Mouse (Mus musculus) intestine, embryonic 15.5 days (tissue): ENCODE measurements around the gene Slc25a27. TPM values are rescaled to one million over a fixed set of nuclear protein-coding genes. Genes with fewer than 3 reads are reported as not detected.

ENCODE experiments used
- ATAC-seq: fragments of 200-750 bp; cut with Nextera tagmentation; 2 replicates; pipeline ENCODE4 v1.8.0; 2017; ENCODE audit warnings: moderate TSS enrichment, moderate library complexity
- H3K27ac ChIP-seq: fragments of 300-500 bp; sonication (generic); 2 replicates; pipeline ENCODE4 v1.5.1; 2015; ENCODE audit warnings: mild to moderate bottlenecking, inconsistent platforms
- H3K27me3 ChIP-seq: fragments of 300-500 bp; sonication (generic); replicated peaks from 2 replicates; pipeline ENCODE4 v1.6.1; 2015; ENCODE audit warnings: inconsistent platforms
- H3K36me3 ChIP-seq: fragments of 300-500 bp; sonication (generic); 2 replicates; pipeline ENCODE4 v1.6.1; 2015; ENCODE audit warnings: inconsistent platforms
- H3K4me1 ChIP-seq: fragments of 300-500 bp; sonication (generic); replicated peaks from 2 replicates; pipeline ENCODE4 v1.6.1; 2015; ENCODE audit warnings: inconsistent platforms
- H3K4me2 ChIP-seq: fragments of 300-500 bp; sonication (generic); replicated peaks from 2 replicates; pipeline ENCODE4 v1.6.1; 2015; ENCODE audit warnings: mild to moderate bottlenecking, inconsistent platforms
- H3K4me3 ChIP-seq: fragments of 300-500 bp; sonication (generic); replicated peaks from 2 replicates; pipeline ENCODE4 v1.5.1; 2015; ENCODE audit warnings: inconsistent platforms
- H3K9ac ChIP-seq: fragments of 300-500 bp; sonication (generic); 2 replicates; pipeline ENCODE4 v1.6.1; 2015; ENCODE audit warnings: inconsistent platforms
- H3K9me3 ChIP-seq: fragments of 300-500 bp; sonication (generic); 2 replicates; pipeline ENCODE4 v1.6.1; 2016; ENCODE audit warnings: inconsistent platforms
- WGBS: fragments of 180-500 bp; shearing (Covaris S2); methylation state at CpG from one replicate; pipeline ENCODE4 v1.1.7; 2015; 5-methylcytosine and 5-hydroxymethylcytosine counted together
- polyA plus RNA-seq: library from polyadenylated mRNA; unstranded; fragments of >200 nt; fragmentation: Nextera tagmentation; extraction: Ambion mirVana; gene quantifications from 2 replicates; pipeline ENCODE4 v1.2.1, GENCODE M21; 2015

The Slc25a27 gene
- polyA plus RNA-seq, 1 experiment from 2014 or later, result 12.1 TPM

DNA sequence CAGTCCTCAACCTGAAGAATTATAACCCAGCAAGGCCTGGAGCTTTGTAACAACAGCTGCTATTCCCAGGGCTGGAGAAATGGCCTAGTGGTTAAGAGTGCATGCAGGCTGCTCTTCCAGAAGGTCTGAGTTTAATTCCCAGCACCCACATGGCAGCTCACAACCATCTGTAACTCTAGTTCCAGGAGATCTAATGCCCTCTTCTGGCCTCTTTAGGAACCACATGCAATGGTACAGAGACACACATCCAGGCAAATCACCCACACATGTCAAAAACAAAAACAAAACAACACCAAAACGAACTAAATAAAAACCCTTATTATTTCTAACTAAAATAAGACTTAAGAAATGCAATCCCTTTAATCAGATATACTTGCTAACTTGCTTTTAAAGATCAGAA is 26.2 kb downstream of the Slc25a27 start:
- H3K4me1 ChIP-seq, result no peaks in the 10 kb centered on the region
- no peaks in the 10 kb centered on the region for H3K36me3 ChIP-seq
- no peaks in the 10 kb centered on the region for H3K27me3 ChIP-seq
- no peak overlapping the region for H3K4me3 ChIP-seq
- no peak overlapping the region for H3K4me2 ChIP-seq
- H3K9me3 ChIP-seq, result no peaks in the 10 kb centered on the region
- H3K9ac ChIP-seq, result no peak overlapping the region
- no peak overlapping the region for H3K27ac ChIP-seq
- 84% methylated on average over 1 of the region's 1 CpGs for WGBS
- no peak for ATAC-seq

DNA sequence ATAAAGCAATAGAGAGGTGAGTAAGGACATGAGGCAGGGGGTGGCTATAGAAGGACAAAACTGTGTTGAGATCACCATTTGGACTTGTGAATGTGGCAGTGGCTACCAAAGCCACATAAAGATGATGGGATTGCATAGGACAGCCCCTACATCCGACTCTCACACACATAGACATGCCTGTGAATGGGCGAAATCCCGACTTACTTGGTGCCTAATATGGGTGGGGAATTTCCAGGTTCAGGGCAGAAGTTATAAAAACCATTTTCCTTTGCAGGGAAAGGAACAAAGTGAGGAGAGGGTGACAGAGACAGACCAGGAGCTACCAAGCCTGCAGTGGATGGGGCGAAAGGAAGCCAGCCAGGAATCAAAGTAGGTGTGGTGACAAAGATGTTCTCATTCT is 29.9 kb downstream of the Slc25a27 start:
- Histone ChIP-seq H3K4me1 (no peaks in the 10 kb centered on the region), H3K4me2 (no peak overlapping the region), H3K36me3 (no peaks in the 10 kb centered on the region), H3K9me3 (no peaks in the 10 kb centered on the region), H3K27me3 (no peaks in the 10 kb centered on the region), H3K4me3 (no peak overlapping the region), H3K9ac (no peak overlapping the region), H3K27ac (no peak overlapping the region)
- WGBS, result 93% methylated on average over 4 of the region's 4 CpGs
- ATAC-seq, result no peak

DNA sequence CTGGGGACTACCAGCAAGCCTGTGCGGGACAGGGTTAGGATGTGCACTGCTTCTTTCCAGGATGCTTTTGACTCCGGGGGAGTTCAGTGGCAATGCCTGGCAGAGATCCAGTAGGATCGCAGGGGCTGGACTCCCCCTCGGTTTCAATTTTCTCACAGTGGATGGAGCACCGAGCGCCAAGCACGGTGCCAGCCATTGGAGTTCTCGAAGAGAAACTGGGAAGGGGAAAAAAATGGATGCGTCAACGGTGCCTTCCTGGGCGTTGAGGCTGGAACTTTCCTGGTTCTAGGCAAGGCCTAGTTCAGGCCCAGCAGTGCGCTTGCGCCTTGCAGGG is 36.6 kb downstream of the Slc25a27 start:
- Histone ChIP-seq H3K27me3 (peaks cover 34% of the 10 kb centered on the region), H3K4me3 (peak overlapping the region; percentile 41), H3K9me3 (no peaks in the 10 kb centered on the region), H3K4me2 (peak overlapping the region; percentile 88), H3K36me3 (no peaks in the 10 kb centered on the region), H3K9ac (no peak overlapping the region), H3K4me1 (peaks cover 11% of the 10 kb centered on the region), H3K27ac (no peak overlapping the region)
- 56% methylated on average over 13 of the region's 13 CpGs for WGBS
- ATAC-seq, result peak; percentile 49; the same call in 1 of the 2 replicates

DNA sequence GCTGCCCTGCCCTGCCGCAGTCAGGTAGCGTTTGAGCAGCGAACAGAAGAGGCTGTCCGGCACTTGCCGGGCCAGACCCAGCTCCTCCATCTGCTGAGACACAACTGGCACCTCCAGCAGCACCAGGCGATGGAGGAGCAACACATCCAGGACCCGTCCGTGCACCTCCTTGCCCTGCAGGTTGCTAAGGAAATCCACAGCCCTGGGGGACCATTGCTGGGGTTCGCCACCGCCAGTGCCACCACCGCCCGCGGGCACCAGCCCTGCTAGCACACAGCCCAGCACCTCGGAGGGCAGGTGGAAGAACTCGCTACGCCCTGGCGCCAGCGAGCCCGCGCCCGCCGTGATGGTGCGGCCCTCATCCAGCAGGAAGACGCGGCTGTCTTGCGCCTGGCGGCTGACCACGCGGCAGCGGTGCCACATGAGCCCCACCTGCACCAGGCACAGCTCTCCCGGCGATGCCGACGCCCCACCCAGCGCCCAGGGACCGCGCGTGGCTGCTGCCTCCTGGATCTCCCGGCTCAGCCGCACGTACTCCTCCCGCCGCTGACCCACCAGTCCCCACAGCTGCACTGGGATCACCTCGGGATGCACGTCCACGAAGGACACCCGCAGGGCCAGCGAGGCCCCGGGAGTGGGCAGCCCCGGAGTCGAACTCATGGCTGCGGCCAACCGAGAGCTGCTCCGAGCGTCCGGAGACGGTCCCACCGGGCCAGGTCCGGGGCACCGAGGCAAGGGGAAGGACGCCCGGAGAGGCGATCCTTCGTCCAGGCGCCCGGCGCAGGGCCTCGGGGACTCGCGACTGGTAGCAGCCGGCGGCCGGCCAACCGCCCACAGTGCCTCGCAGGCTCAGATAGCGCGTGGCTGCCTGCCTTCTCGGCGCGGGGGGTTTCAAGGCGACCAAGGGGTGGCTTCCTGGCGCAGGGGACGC is 37.3 kb downstream of the Slc25a27 start, which contains the start of gene Tdrd6:
Gene Tdrd6 (minus strand): TSS at position 804 of the 931 bp plus-strand sequence.
- Histone ChIP-seq H3K4me1 (peaks cover 11% of the 10 kb centered on the region), H3K9ac (peak within 1 kb of the TSS; percentile 26; the same call in 1 of the 2 replicates), H3K36me3 (no peaks in the 10 kb centered on the region), H3K27ac (no peak within 1 kb of the TSS), H3K4me2 (peak within 1 kb of the TSS; percentile 88), H3K9me3 (no peaks in the 10 kb centered on the region), H3K4me3 (peak within 1 kb of the TSS; percentile 41), H3K27me3 (peaks cover 34% of the 10 kb centered on the region)
- 4% methylated on average over 82 of the region's 83 CpGs for WGBS
- ATAC-seq, result peak; percentile 70

DNA sequence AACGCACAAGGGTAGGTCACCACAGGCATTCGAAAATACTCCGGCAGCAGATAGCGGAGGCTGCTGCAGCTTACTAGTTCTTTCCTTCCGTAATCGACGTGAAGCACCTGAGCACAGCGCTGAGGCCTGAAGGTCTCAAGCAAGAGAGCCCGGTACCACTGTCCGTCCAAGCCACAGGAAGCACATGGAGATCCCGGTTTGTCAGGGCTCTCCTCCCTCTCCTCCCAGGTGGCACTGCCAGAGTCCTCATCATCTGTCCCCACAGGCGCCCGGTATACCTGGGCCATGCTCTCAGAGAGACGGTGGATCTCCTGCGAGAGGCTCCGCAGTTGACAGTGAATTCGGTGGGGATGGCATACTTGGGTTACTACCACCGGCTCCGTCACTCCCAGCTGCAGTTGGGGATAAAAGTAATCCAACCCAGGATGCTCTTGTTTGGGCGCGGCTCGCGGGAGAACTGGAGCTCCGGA is 38.0 kb downstream of the Slc25a27 start:
- H3K9me3 ChIP-seq, result no peaks in the 10 kb centered on the region
- 19% methylated on average over 24 of the region's 24 CpGs for WGBS
- peak overlapping the region; percentile 88 for H3K4me2 ChIP-seq
- peaks cover 11% of the 10 kb centered on the region for H3K4me1 ChIP-seq
- no peak overlapping the region for H3K9ac ChIP-seq
- peaks cover 34% of the 10 kb centered on the region for H3K27me3 ChIP-seq
- no peak overlapping the region for H3K27ac ChIP-seq
- peak; percentile 34; the same call in 1 of the 2 replicates for ATAC-seq
- H3K36me3 ChIP-seq, result no peaks in the 10 kb centered on the region
- H3K4me3 ChIP-seq, result peak overlapping the region; percentile 41

GRCm38 (mm10) chr17:43628246-43628645 is 38.8 kb downstream of the Slc25a27 start:
- no peak overlapping the region for H3K4me3 ChIP-seq
- H3K27me3 ChIP-seq, result peaks cover 34% of the 10 kb centered on the region
- H3K36me3 ChIP-seq, result no peaks in the 10 kb centered on the region
- 92% methylated on average over 10 of the region's 10 CpGs for WGBS
- H3K4me1 ChIP-seq, result peaks cover 11% of the 10 kb centered on the region
- no peak overlapping the region for H3K4me2 ChIP-seq
- H3K9me3 ChIP-seq, result no peaks in the 10 kb centered on the region
- no peak overlapping the region for H3K9ac ChIP-seq
- H3K27ac ChIP-seq, result no peak overlapping the region
- no peak for ATAC-seq

GRCm38 (mm10) chr17:43622076-43622475 is 44.9 kb downstream of the Slc25a27 start:
- H3K27ac ChIP-seq, result no peak overlapping the region
- no peaks in the 10 kb centered on the region for H3K4me1 ChIP-seq
- no peaks in the 10 kb centered on the region for H3K27me3 ChIP-seq
- H3K4me3 ChIP-seq, result no peak overlapping the region
- no peaks in the 10 kb centered on the region for H3K9me3 ChIP-seq
- no peak overlapping the region for H3K4me2 ChIP-seq
- 84% methylated on average over 10 of the region's 10 CpGs for WGBS
- no peaks in the 10 kb centered on the region for H3K36me3 ChIP-seq
- H3K9ac ChIP-seq, result no peak overlapping the region
- peak; percentile 59; the same call in 1 of the 2 replicates for ATAC-seq

DNA sequence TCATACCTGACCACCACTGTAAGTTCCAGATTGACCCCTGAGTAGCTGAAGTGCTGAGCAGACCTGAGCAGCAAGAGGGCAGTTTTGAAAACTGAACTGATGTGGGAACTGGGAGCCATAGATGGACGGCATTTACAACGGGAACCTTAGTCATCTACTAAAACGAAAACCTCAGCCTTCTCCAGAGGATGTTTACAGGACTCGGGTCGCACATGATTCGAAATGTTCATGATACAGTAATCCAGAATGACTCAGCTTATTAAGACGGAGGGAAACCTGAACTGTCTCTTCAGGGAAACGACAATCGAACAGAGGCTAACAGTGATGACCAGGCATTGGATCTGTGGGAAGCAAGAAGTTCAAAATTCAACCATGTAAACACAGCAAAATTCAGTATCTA is 47.9 kb downstream of the Slc25a27 start:
- no peak overlapping the region for H3K4me3 ChIP-seq
- H3K4me1 ChIP-seq, result no peaks in the 10 kb centered on the region
- no peak overlapping the region for H3K9ac ChIP-seq
- no peaks in the 10 kb centered on the region for H3K9me3 ChIP-seq
- WGBS, result 79% methylated on average over 9 of the region's 9 CpGs
- no peak for ATAC-seq
- no peak overlapping the region for H3K4me2 ChIP-seq
- H3K36me3 ChIP-seq, result no peaks in the 10 kb centered on the region
- no peaks in the 10 kb centered on the region for H3K27me3 ChIP-seq
- no peak overlapping the region for H3K27ac ChIP-seq

DNA sequence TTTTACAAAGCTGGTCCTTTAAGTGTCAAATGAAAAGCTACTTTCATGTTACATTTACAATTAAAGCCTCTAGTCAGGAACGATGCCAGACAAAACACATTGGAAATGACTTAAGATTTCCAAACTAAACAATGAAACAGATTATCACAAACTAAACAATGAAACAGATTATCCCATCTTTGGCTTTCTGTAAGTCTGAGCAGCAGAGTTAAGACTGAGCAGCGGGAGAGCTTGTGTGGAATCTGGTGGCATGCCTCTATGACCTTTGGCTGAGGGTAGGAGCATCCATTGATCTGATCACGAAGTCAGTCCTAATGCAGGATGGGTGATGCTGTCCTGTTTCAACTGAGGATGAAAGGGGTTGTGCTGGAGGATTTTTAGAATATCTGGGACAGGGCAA is 54.8 kb downstream of the Slc25a27 start:
- Histone ChIP-seq H3K4me3 (no peak overlapping the region), H3K4me2 (no peak overlapping the region), H3K4me1 (no peaks in the 10 kb centered on the region), H3K27ac (no peak overlapping the region), H3K9ac (no peak overlapping the region), H3K36me3 (no peaks in the 10 kb centered on the region), H3K27me3 (no peaks in the 10 kb centered on the region), H3K9me3 (no peaks in the 10 kb centered on the region)
- no peak for ATAC-seq
- 62% methylated on average over 3 of the region's 3 CpGs for WGBS

- Histone ChIP-seq H3K27me3 (no peaks in the 10 kb centered on the region), H3K27ac (no peak overlapping the region), H3K36me3 (no peaks in the 10 kb centered on the region), H3K4me2 (no peak overlapping the region), H3K9ac (no peak overlapping the region), H3K4me1 (no peaks in the 10 kb centered on the region), H3K4me3 (no peak overlapping the region), H3K9me3 (no peaks in the 10 kb centered on the region)
- peak; percentile 12; the same call in 1 of the 2 replicates for ATAC-seq
- 19% methylated on average over 7 of the region's 7 CpGs for WGBS
Measured at GRCm38 (mm10) chr17:43611586-43611985, 55.4 kb downstream of the Slc25a27 start.

- peak; percentile 10; the same call in 1 of the 2 replicates for ATAC-seq
Measured at GRCm38 (mm10) chr17:43606704-43607103, 60.3 kb downstream of the Slc25a27 start.

GRCm38 (mm10) chr17:43598706-43599105 is 68.3 kb downstream of the Slc25a27 start:
- H3K9ac ChIP-seq, result no peak overlapping the region
- no peaks in the 10 kb centered on the region for H3K27me3 ChIP-seq
- H3K4me1 ChIP-seq, result no peaks in the 10 kb centered on the region
- H3K9me3 ChIP-seq, result no peaks in the 10 kb centered on the region
- no peak for ATAC-seq
- WGBS, result 57% methylated on average over 4 of the region's 4 CpGs
- H3K27ac ChIP-seq, result no peak overlapping the region
- no peak overlapping the region for H3K4me3 ChIP-seq
- H3K4me2 ChIP-seq, result no peak overlapping the region
- H3K36me3 ChIP-seq, result no peaks in the 10 kb centered on the region

More at GRCm38 (mm10) chr17:43606704-43607103, 60.3 kb downstream of the Slc25a27 start:
- WGBS, result 21% methylated on average over 3 of the region's 3 CpGs
- Histone ChIP-seq H3K4me2 (no peak overlapping the region), H3K27ac (no peak overlapping the region), H3K36me3 (no peaks in the 10 kb centered on the region), H3K4me3 (no peak overlapping the region), H3K4me1 (no peaks in the 10 kb centered on the region), H3K9me3 (no peaks in the 10 kb centered on the region), H3K9ac (no peak overlapping the region), H3K27me3 (no peaks in the 10 kb centered on the region)
